Comparison of ENCODE assay signal across 35 mouse cellular contexts in genomic region chr3:104954137-104954536, GRCm38 (mm10). TPM values are rescaled to one million over a fixed set of nuclear protein-coding genes. Genes with fewer than 3 reads are reported as not detected.
"Had no signal": no experiment of that assay in that cellular context is flagged by ENCODE, and none has a peak within 500 bp of the region (broad histone marks: within the 10 kb centered on the region; RNA-seq: fewer than 3 reads in every experiment).

No protein-coding gene starts in this region.

- H3K4me2 ChIP-seq: limb, embryonic 12.5 days; limb, embryonic 13.5 days; limb, embryonic 15.5 days; liver, embryonic 11.5 days; liver, embryonic 12.5 days; liver, embryonic 13.5 days; liver, embryonic 15.5 days; lung, embryonic 14.5 days; lung, embryonic 15.5 days; midbrain, embryonic 12.5 days; midbrain, embryonic 13.5 days; midbrain, embryonic 15.5 days; neural tube, embryonic 12.5 days; neural tube, embryonic 13.5 days had no signal

- ATAC-seq: liver, embryonic 12.5 days; liver, postnatal 0 days; lung, postnatal 0 days; midbrain, embryonic 13.5 days; midbrain, embryonic 15.5 days; midbrain, embryonic 16.5 days had no signal

- H3K9ac ChIP-seq: limb, embryonic 12.5 days; limb, embryonic 13.5 days; limb, embryonic 15.5 days; liver, embryonic 12.5 days; liver, embryonic 13.5 days; liver, embryonic 14.5 days; liver, embryonic 15.5 days; liver, postnatal 0 days; lung, embryonic 14.5 days; lung, embryonic 15.5 days; midbrain, embryonic 12.5 days; midbrain, embryonic 13.5 days; midbrain, embryonic 15.5 days; neural tube, embryonic 12.5 days; neural tube, embryonic 13.5 days had no signal

- H3K4me1 ChIP-seq: limb, embryonic 12.5 days; limb, embryonic 13.5 days; limb, embryonic 15.5 days; liver, embryonic 12.5 days; liver, embryonic 13.5 days; liver, embryonic 15.5 days; megakaryocyte, embryonic 14.5 days; midbrain, embryonic 12.5 days; midbrain, embryonic 13.5 days; midbrain, embryonic 15.5 days; neural tube, embryonic 12.5 days; neural tube, embryonic 13.5 days had no signal

- H3K36me3 ChIP-seq: midbrain, embryonic 15.5 days had no signal

- DNase-seq: left cerebral cortex, postnatal 4 days; liver; liver, embryonic 13.5 days; liver, postnatal 0 days; lung, adult 18-20 months; lung, adult 2 months; lung, embryonic 14.5 days; lung, postnatal 10 days; lung, postnatal 14 days; lung, postnatal 36 days; lung, postnatal 4 days had no signal

- H3K4me3 ChIP-seq: left cerebral cortex, adult 2 months; limb, embryonic 12.5 days; limb, embryonic 13.5 days; limb, embryonic 15.5 days; liver, embryonic 12.5 days; liver, embryonic 13.5 days; liver, embryonic 15.5 days; lung, embryonic 15.5 days; megakaryocyte, embryonic 14.5 days; midbrain, embryonic 10.5 days; midbrain, embryonic 12.5 days; midbrain, embryonic 13.5 days; midbrain, embryonic 15.5 days; myocyte; neural tube, embryonic 12.5 days; neural tube, embryonic 13.5 days had no signal

- H3K9me3 ChIP-seq: limb, embryonic 12.5 days; limb, embryonic 13.5 days; limb, embryonic 15.5 days; liver, embryonic 12.5 days; liver, embryonic 13.5 days; liver, embryonic 15.5 days; lung, embryonic 15.5 days; megakaryocyte, embryonic 14.5 days; midbrain, embryonic 10.5 days; midbrain, embryonic 12.5 days; midbrain, embryonic 13.5 days; midbrain, embryonic 15.5 days; neural tube, embryonic 12.5 days; neural tube, embryonic 13.5 days had no signal

- H3K27ac ChIP-seq: left cerebral cortex, adult 2 months; limb, embryonic 12.5 days; limb, embryonic 13.5 days; limb, embryonic 15.5 days; liver, embryonic 12.5 days; liver, embryonic 13.5 days; liver, embryonic 14.5 days; liver, embryonic 15.5 days; lung, embryonic 15.5 days; macrophage; midbrain, embryonic 10.5 days; midbrain, embryonic 12.5 days; midbrain, embryonic 13.5 days; midbrain, embryonic 15.5 days; neural tube, embryonic 12.5 days; neural tube, embryonic 13.5 days had no signal

RNA-seq across cellular contexts. Expression of gene Wnt2b, which starts 7.6 kb away (rescaled TPM):
- total RNA-seq: megakaryocyte progenitor cell, adult 5-6 weeks; megakaryocyte, adult 5-6 weeks; megakaryocyte-erythroid progenitor cell, adult 5-6 weeks; monocyte, adult 5-6 weeks had no signal
- polyA plus RNA-seq: macrophage had no signal
